Mouse (Mus musculus) embryonic facial prominence, embryonic 15.5 days (tissue): ENCODE measurements at regions not wholly inside any gene's neighbourhood (a gene's known extent, or its start where the extent isn't known, plus 50 kb on each side); places are given as distances from the start of the nearest gene placed in this dataset.

Experiments used
- ATAC-seq: fragments of 200-750 bp; cut with Nextera tagmentation; 2 replicates; pipeline ENCODE4 v1.8.0; 2017; ENCODE audit warnings: low read depth, moderate TSS enrichment; ENCODE audit not compliant: insufficient number of reproducible peaks, low FRiP score, low TSS enrichment
- H3K27ac ChIP-seq: fragments of 300-500 bp; sonication (generic); replicated peaks from 2 replicates; pipeline ENCODE4 v1.5.1; 2015; ENCODE audit warnings: mild to moderate bottlenecking, inconsistent platforms
- H3K27me3 ChIP-seq: fragments of 300-500 bp; sonication (generic); 2 replicates; pipeline ENCODE4 v1.6.1; 2015; ENCODE audit warnings: inconsistent platforms
- H3K36me3 ChIP-seq: fragments of 300-500 bp; sonication (generic); 2 replicates; pipeline ENCODE4 v1.6.1; 2015; ENCODE audit warnings: mild to moderate bottlenecking, inconsistent platforms
- H3K4me1 ChIP-seq: fragments of 300-500 bp; sonication (generic); 2 replicates; pipeline ENCODE4 v1.6.1; 2015; ENCODE audit warnings: inconsistent platforms
- H3K4me2 ChIP-seq: fragments of 300-500 bp; sonication (generic); replicated peaks from 2 replicates; pipeline ENCODE4 v1.6.1; 2015; ENCODE audit warnings: mild to moderate bottlenecking, inconsistent platforms
- H3K4me3 ChIP-seq: fragments of 300-500 bp; sonication (generic); replicated peaks from 2 replicates; pipeline ENCODE4 v1.5.1; 2015; ENCODE audit warnings: mild to moderate bottlenecking, inconsistent platforms
- H3K9ac ChIP-seq: fragments of 300-500 bp; sonication (generic); 2 replicates; pipeline ENCODE4 v1.6.1; 2015; ENCODE audit warnings: inconsistent platforms
- H3K9me3 ChIP-seq: fragments of 300-500 bp; sonication (generic); replicated peaks from 2 replicates; pipeline ENCODE4 v1.6.1; 2016; ENCODE audit warnings: inconsistent platforms
- WGBS: fragments of 180-500 bp; shearing (Covaris S2); methylation state at CpG from one replicate; pipeline ENCODE4 v1.1.7; 2015; 5-methylcytosine and 5-hydroxymethylcytosine counted together

- no peak for ATAC-seq
- Histone ChIP-seq H3K4me2 (no peak overlapping the region), H3K36me3 (no peaks in the 10 kb centered on the region)
These were observed 245.7 kb upstream of the Thrb start for GRCm38 (mm10) chr14:17414246-17414888.

DNA sequence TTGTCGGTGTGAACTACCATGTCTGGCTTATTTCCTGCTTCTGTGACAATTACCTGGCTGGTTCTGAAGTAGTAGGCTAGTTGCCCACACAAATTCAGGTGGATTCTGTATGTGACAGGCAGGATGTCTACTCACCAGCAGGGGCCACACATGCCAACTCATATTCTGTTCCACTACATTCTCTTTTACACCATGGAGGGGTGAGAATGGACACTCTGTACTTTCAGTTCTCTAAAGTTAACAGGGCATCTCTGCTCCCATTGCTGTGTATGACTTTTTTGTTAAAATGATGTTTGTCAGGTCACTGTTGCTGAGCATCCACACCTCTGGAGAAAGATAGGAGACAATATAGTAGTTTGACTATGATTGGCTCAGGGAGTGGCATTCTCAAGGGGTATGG lies 232.3 kb upstream of the Thrb start:
- Histone ChIP-seq H3K27ac (no peak overlapping the region), H3K27me3 (no peaks in the 10 kb centered on the region), H3K4me2 (no peak overlapping the region), H3K4me3 (no peak overlapping the region), H3K4me1 (no peaks in the 10 kb centered on the region), H3K9ac (no peak overlapping the region), H3K9me3 (no peaks in the 10 kb centered on the region), H3K36me3 (no peaks in the 10 kb centered on the region)
- ATAC-seq, result no peak
- WGBS, result 69% methylated on average over 1 of the region's 1 CpGs

More at GRCm38 (mm10) chr14:17414246-17414888, 245.7 kb upstream of the Thrb start:
- WGBS, result 65% methylated on average over 6 of the region's 6 CpGs
- H3K27me3 ChIP-seq, result no peaks in the 10 kb centered on the region
- H3K9me3 ChIP-seq, result no peaks in the 10 kb centered on the region
- H3K4me3 ChIP-seq, result no peak overlapping the region
- no peaks in the 10 kb centered on the region for H3K4me1 ChIP-seq
- H3K27ac ChIP-seq, result no peak overlapping the region
- no peak overlapping the region for H3K9ac ChIP-seq

GRCm38 (mm10) chr14:17429157-17429556 lies 230.9 kb upstream of the Thrb start:
- Histone ChIP-seq H3K4me1 (no peaks in the 10 kb centered on the region), H3K27ac (no peak overlapping the region), H3K9ac (no peak overlapping the region), H3K4me3 (no peak overlapping the region), H3K4me2 (no peak overlapping the region), H3K9me3 (no peaks in the 10 kb centered on the region), H3K27me3 (no peaks in the 10 kb centered on the region), H3K36me3 (no peaks in the 10 kb centered on the region)
- 82% methylated on average over 3 of the region's 3 CpGs for WGBS
- ATAC-seq, result no peak

DNA sequence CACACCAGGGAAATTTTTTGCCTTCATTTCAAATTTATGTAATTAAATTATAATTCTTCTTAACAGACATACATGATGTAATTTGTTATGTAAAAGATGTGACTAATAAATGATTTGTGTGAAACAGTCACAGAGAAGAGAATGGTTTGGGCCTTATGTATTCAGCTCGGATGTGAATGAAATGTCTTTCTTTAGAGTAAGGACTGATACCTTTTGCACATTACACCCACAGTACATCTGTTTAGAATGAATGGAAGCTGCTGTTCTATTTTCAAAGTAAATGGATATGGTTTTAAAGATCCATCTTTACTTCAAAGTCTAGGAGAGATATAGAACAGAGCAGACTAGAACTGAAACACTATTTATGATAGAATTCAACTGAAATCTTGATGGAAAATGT lies 226.7 kb upstream of the Thrb start:
- Histone ChIP-seq H3K27ac (no peak overlapping the region), H3K9ac (no peak overlapping the region), H3K4me2 (no peak overlapping the region), H3K9me3 (no peaks in the 10 kb centered on the region), H3K27me3 (no peaks in the 10 kb centered on the region), H3K36me3 (no peaks in the 10 kb centered on the region), H3K4me1 (no peaks in the 10 kb centered on the region), H3K4me3 (no peak overlapping the region)
- no peak for ATAC-seq
- WGBS, result 65% methylated on average over 1 of the region's 1 CpGs

DNA sequence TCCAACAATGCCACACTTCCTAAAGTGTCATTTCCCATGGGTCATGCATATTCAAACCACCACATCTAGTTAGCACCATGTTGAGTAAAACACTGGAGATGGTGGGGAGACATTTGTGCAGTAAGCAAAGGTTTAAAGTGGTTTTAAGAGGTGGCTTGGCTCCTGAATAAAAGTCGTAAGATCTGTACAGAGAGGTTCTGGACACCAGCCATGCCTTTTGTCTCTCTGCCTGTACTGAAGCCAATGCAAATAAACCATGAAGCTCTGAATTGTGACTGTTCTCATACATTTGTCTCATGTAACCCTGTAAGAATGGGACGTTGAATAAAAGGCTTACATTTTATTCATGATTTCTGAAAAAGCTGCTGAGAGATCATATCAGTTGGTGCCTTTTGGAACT lies 202.1 kb upstream of the Thrb start:
- H3K4me1 ChIP-seq, result no peaks in the 10 kb centered on the region
- H3K27me3 ChIP-seq, result no peaks in the 10 kb centered on the region
- H3K36me3 ChIP-seq, result no peaks in the 10 kb centered on the region
- no peak overlapping the region for H3K27ac ChIP-seq
- WGBS, result 73% methylated on average over 2 of the region's 2 CpGs
- no peak overlapping the region for H3K4me3 ChIP-seq
- H3K9me3 ChIP-seq, result no peaks in the 10 kb centered on the region
- no peak for ATAC-seq
- no peak overlapping the region for H3K4me2 ChIP-seq
- H3K9ac ChIP-seq, result no peak overlapping the region

DNA sequence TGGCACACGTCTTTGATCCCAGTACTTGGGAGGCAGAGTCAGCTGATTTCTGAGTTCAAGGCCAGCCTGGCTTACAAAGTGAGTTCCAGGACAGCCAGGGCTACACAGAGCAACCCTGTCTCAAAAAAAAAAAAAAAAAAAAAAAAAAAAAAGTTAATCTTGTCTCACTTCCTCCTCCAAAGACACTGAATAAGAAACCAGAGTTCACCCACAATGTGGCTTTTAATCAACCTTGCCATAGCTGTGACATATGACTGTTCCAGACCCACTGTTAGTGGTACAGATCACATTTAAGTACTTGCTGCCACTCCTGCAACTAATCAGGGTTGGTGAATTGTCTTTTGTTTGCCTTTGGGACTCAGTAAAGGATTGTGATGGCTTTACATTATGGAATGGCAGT lies 181.1 kb upstream of the Thrb start:
- ATAC-seq, result no peak
- 90% methylated on average over 1 of the region's 1 CpGs for WGBS
- H3K36me3 ChIP-seq, result no peaks in the 10 kb centered on the region

DNA sequence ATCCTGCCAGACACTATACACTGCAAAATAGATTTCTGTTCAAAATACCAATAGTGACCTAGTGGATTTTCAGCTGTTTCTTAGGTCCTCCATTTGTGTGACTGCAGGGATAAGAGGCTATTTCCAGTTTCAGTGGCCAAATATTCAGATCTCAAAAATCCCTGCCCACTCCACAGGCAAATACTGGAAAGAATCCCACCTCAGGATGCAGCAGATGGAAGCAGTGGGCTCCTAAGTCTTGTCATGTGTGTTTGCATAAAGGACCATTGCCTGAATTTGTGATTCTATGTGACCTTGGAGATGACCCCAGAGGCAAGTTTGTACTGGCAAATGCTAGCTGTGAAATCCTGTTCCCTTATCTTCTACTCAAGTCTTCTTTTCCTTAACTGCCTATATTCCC lies 175.2 kb upstream of the Thrb start:
- H3K4me1 ChIP-seq, result no peaks in the 10 kb centered on the region
- no peaks in the 10 kb centered on the region for H3K27me3 ChIP-seq
- H3K9ac ChIP-seq, result no peak overlapping the region
- no peak overlapping the region for H3K4me3 ChIP-seq
- no peak overlapping the region for H3K4me2 ChIP-seq
- H3K9me3 ChIP-seq, result no peaks in the 10 kb centered on the region
- ATAC-seq, result no peak
- no peak overlapping the region for H3K27ac ChIP-seq
- H3K36me3 ChIP-seq, result no peaks in the 10 kb centered on the region

More for the DNA sequence above, 181.1 kb upstream of the Thrb start:
- H3K9me3 ChIP-seq, result no peaks in the 10 kb centered on the region
- no peaks in the 10 kb centered on the region for H3K27me3 ChIP-seq
- H3K27ac ChIP-seq, result no peak overlapping the region
- H3K4me2 ChIP-seq, result no peak overlapping the region
- no peak overlapping the region for H3K4me3 ChIP-seq
- no peak overlapping the region for H3K9ac ChIP-seq
- no peaks in the 10 kb centered on the region for H3K4me1 ChIP-seq

DNA sequence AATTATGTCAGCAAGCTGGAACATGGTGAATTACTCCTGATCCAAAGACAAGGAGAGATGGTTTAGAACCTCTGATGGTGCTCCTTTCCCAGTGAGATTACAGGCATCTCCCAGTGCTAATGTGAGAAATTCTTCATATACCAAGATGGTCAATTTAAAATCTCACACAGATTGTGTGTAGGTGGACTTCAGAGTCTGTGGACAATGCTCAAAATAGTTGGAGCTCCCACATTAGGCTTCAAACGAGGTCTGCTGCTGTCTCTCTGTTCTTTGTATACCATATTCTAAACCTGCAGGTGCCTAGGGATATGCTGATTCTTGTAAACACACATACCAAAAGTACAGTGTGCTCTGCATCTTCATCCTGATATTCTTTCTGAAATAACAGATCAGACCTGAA lies 146.3 kb upstream of the Thrb start:
- no peaks in the 10 kb centered on the region for H3K36me3 ChIP-seq
- no peak overlapping the region for H3K27ac ChIP-seq
- ATAC-seq, result no peak
- no peaks in the 10 kb centered on the region for H3K27me3 ChIP-seq
- WGBS, result 59% methylated on average over 1 of the region's 1 CpGs
- H3K4me1 ChIP-seq, result no peaks in the 10 kb centered on the region
- no peak overlapping the region for H3K4me2 ChIP-seq
- H3K9me3 ChIP-seq, result no peaks in the 10 kb centered on the region
- H3K4me3 ChIP-seq, result no peak overlapping the region
- H3K9ac ChIP-seq, result no peak overlapping the region

- H3K9ac ChIP-seq, result no peak overlapping the region
- no peaks in the 10 kb centered on the region for H3K4me1 ChIP-seq
- ATAC-seq, result no peak
- no peak overlapping the region for H3K4me3 ChIP-seq
- H3K4me2 ChIP-seq, result no peak overlapping the region
- H3K9me3 ChIP-seq, result no peaks in the 10 kb centered on the region
- 68% methylated on average over 3 of the region's 3 CpGs for WGBS
- no peak overlapping the region for H3K27ac ChIP-seq
- H3K27me3 ChIP-seq, result no peaks in the 10 kb centered on the region
- no peaks in the 10 kb centered on the region for H3K36me3 ChIP-seq
These were observed 137.4 kb upstream of the Thrb start for GRCm38 (mm10) chr14:17522696-17523095.

- no peaks in the 10 kb centered on the region for H3K4me1 ChIP-seq
- no peak overlapping the region for H3K27ac ChIP-seq
- H3K9ac ChIP-seq, result no peak overlapping the region
- no peak overlapping the region for H3K4me2 ChIP-seq
- H3K4me3 ChIP-seq, result no peak overlapping the region
- no peaks in the 10 kb centered on the region for H3K27me3 ChIP-seq
- WGBS, result 86% methylated on average over 4 of the region's 4 CpGs
- no peak for ATAC-seq
- H3K9me3 ChIP-seq, result no peaks in the 10 kb centered on the region
- H3K36me3 ChIP-seq, result no peaks in the 10 kb centered on the region
These were observed 136.1 kb upstream of the Thrb start for GRCm38 (mm10) chr14:17523916-17524315.

DNA sequence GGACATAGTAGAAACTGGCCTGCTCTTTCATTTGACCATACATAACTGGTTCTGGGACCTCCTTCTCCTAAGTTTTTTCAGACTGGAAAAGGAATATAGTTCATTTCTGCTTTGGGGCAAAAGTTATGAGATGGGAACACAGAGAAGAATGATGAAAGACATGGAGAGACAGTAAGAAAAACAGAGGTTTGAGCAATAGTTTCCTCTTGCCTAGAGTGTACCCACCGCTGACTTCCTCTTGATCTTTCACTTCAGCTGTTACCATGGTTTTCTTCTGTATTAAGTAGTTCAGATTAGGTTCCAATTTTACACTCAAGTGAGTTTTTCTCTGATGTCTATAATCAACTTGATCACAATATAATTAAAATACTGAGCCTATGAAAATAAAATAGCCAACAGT lies 120.7 kb upstream of the Thrb start:
- no peak overlapping the region for H3K4me2 ChIP-seq
- no peaks in the 10 kb centered on the region for H3K4me1 ChIP-seq
- no peaks in the 10 kb centered on the region for H3K36me3 ChIP-seq
- no peaks in the 10 kb centered on the region for H3K27me3 ChIP-seq
- 93% methylated on average over 1 of the region's 1 CpGs for WGBS
- H3K9me3 ChIP-seq, result no peaks in the 10 kb centered on the region
- H3K27ac ChIP-seq, result no peak overlapping the region
- no peak overlapping the region for H3K4me3 ChIP-seq
- H3K9ac ChIP-seq, result no peak overlapping the region
- ATAC-seq, result no peak

DNA sequence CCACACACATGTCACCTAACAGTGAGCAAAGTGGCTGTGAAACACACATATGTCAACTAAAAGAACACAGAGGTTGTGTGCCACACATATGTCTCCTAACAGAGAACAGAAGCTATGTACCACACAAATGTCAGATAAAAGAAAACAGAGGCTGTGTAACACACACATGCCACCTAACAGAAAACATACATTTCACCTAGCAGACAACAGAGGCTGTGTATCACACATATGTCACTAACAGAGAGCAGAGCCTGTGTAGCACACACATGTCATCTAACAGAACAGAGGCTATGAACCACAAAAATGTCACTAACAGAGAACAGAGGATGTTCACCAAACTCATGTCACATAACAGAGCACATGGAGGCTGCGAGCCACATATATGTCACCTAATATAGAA lies 103.6 kb upstream of the Thrb start:
- no peak for ATAC-seq
- Histone ChIP-seq H3K9ac (no peak overlapping the region), H3K4me2 (no peak overlapping the region), H3K4me1 (no peaks in the 10 kb centered on the region), H3K27ac (no peak overlapping the region), H3K9me3 (no peaks in the 10 kb centered on the region), H3K36me3 (no peaks in the 10 kb centered on the region), H3K27me3 (no peaks in the 10 kb centered on the region), H3K4me3 (no peak overlapping the region)
- 75% methylated on average over 1 of the region's 1 CpGs for WGBS
